Mouse (Mus musculus) bone marrow, adult 2 months (tissue): ENCODE results near the gene Triml2. TPM values are rescaled to one million over a fixed set of nuclear protein-coding genes. Genes with fewer than 3 reads are reported as not detected.

Source experiments
- H3K27ac ChIP-seq: fragments of 200-500 bp; 2 replicates; pipeline ENCODE4 v1.5.1; 2012; ENCODE audit warnings: low read depth, mild to moderate bottlenecking, control low read depth, inconsistent platforms, low read length; ENCODE audit not compliant: control insufficient read depth, poor library complexity, insufficient read depth
- H3K4me1 ChIP-seq: fragments of 200-500 bp; 2 replicates; pipeline ENCODE4 v1.6.1; 2011; ENCODE audit warnings: low read length; ENCODE audit not compliant: control insufficient read depth, insufficient read depth
- H3K4me3 ChIP-seq: fragments of 200-500 bp; replicated peaks from 2 replicates; pipeline ENCODE3; 2011; ENCODE audit warnings: mild to moderate bottlenecking, low read depth, low read length, control low read depth; ENCODE audit not compliant: control insufficient read depth
- CTCF ChIP-seq: fragments of 200-500 bp; IDR thresholded peaks from 2 replicates; pipeline ENCODE4 v1.5.1; 2011; ENCODE audit warnings: low read length, control low read depth; ENCODE audit not compliant: control insufficient read depth, insufficient read depth
- POLR2A ChIP-seq: fragments of 200-500 bp; IDR thresholded peaks from 2 replicates; pipeline ENCODE4 v1.6.1; 2011; ENCODE audit warnings: low read depth, mild to moderate bottlenecking, control low read depth, low read length, borderline replicate concordance; ENCODE audit not compliant: control insufficient read depth
- WGBS: fragments of 180-500 bp; shearing (Covaris S2); methylation state at CpG from one replicate; pipeline ENCODE4 v1.1.7; 2018; 5-methylcytosine and 5-hydroxymethylcytosine counted together
- polyA plus RNA-seq: library from polyadenylated mRNA; stranded (reverse); fragments of >200 nt; gene quantifications from 2 replicates; pipeline ENCODE4 v1.2.4, GENCODE M21; 2011; ENCODE audit warnings: low replicate concordance; ENCODE audit not compliant: missing spikeins, insufficient read depth, insufficient read length

Gene Triml2
- polyA plus RNA-seq, 1 experiment = 1.4 TPM

DNA sequence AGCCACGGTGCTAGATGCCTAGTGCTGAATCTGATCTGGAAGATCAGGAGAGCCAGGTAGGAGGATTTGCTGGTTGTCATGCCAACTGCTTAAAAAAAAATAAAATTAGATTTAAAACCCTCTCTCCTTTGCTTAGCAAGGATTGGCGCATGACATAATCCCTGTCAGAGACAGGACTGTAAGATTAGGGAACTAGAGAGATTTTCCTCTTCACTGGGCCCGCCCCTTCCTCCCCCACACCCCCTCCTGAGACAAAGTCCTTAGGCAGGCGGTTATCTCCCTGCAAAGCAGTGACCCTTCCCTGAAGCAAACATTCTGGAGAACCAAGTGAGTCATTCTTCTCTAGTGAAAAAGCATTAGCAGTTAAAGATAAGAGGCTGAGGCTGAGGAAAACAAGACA is 1.2 kb upstream of the Triml2 start:
- 38% methylated on average over 4 of the region's 4 CpGs for whole genome bisulfite sequencing
- TF ChIP-seq POLR2A (no peak), CTCF (no peak)
- H3K4me1 ChIP-seq = no peaks in the 10 kb centered on the region
- H3K27ac ChIP-seq = no peak overlapping the region
- H3K4me3 ChIP-seq = no peak overlapping the region

DNA sequence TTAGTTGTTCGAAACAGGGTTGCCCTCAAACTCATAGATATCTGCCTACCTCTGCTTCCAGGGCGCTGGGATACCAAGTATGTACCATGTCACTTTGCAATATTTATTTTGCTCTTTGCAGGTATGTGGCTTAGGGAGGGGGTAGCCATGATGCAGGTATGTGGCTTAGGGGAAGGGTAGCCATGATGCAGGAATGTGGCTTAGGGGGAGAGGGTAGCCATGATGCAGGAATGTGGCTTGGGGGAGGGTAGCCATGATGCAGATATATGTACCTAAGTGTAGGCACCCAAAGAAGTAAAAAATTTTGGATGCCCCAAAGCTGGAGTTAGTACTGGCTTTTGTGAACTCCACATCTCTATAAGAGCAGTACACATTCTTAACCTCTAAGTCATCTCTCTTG is 1.9 kb downstream of the Triml2 start:
- H3K27ac ChIP-seq = no peak overlapping the region
- no peaks in the 10 kb centered on the region for H3K4me1 ChIP-seq
- TF ChIP-seq CTCF = no peak
- no peak for TF ChIP-seq POLR2A
- no peak overlapping the region for H3K4me3 ChIP-seq
- 65% methylated on average over 2 of the region's 2 CpGs for WGBS

DNA sequence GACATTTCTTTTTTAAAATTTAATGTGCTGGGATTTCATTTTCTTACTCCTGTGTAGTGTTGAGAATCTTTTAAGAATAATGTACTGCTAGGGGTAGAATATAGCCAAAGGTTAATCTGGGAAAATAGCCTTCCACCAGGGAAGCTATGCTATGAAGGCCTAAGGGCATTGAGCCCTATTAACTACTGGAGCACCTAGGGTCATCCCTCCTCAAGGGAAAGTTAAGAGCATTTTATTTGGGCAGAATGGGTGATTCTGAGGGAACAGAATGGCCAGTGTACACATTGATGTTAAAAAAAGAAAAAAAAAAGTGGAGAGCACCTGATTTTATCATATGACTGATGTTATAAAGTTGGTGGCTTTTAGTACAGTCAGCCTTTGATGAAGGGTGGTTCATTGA is 35.2 kb downstream of the Triml2 start:
- H3K4me3 ChIP-seq = no peak overlapping the region
- TF ChIP-seq POLR2A = no peak
- no peak for TF ChIP-seq CTCF
- H3K4me1 ChIP-seq = no peaks in the 10 kb centered on the region
- H3K27ac ChIP-seq = no peak overlapping the region

DNA sequence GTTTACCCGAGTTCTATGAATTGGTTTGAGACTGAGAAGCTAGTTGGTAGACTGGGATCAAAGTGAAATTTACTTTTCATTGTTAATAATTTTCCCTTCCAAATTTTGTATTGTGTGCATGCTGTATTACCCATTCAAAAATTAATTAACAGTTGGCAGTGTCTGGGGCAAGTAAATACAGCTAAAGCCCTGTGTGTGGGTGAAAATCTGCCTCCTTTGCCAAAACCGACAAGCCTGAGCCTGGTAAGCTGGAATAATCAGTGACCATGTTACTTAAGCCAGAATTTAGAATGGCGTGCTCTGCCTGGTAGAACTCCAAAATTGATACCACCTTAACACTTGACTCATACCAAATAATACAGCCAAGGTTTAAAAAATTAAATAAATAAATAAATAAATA is 63.0 kb downstream of the Triml2 start:
- Histone ChIP-seq H3K27ac (no peak overlapping the region), H3K4me3 (no peak overlapping the region), H3K4me1 (no peaks in the 10 kb centered on the region)
- 77% methylated on average over 3 of the region's 3 CpGs for WGBS
- TF ChIP-seq CTCF (no peak), POLR2A (no peak)

Other genes starting within 250 kb of the Triml2 start
- not detected in 2 replicates for gene Triml1, start 39.1 kb upstream of the Triml2 start, polyA plus RNA-seq
- 1.2 and 6.9 TPM in 2 replicates for gene Zfp42, start 126.4 kb downstream of the Triml2 start, polyA plus RNA-seq